Mouse (Mus musculus) brain, embryonic 14.5 days (tissue): ENCODE results near the gene Usf1.

Experiments used
- CTCF ChIP-seq: fragments of 200-500 bp; IDR thresholded peaks from 2 replicates; pipeline ENCODE4 v1.5.1; 2012; ENCODE audit warnings: inconsistent platforms, mild to moderate bottlenecking, moderate library complexity, borderline replicate concordance; ENCODE audit not compliant: insufficient read depth, insufficient read length; ENCODE audit errors: extremely low read depth
- POLR2A ChIP-seq: fragments of 200-500 bp; IDR thresholded peaks from 2 replicates; pipeline ENCODE4 v1.6.1; 2012; ENCODE audit warnings: mild to moderate bottlenecking, inconsistent platforms, borderline replicate concordance; ENCODE audit not compliant: poor library complexity, insufficient read depth, insufficient read length, severe bottlenecking; ENCODE audit errors: extremely low read depth

DNA sequence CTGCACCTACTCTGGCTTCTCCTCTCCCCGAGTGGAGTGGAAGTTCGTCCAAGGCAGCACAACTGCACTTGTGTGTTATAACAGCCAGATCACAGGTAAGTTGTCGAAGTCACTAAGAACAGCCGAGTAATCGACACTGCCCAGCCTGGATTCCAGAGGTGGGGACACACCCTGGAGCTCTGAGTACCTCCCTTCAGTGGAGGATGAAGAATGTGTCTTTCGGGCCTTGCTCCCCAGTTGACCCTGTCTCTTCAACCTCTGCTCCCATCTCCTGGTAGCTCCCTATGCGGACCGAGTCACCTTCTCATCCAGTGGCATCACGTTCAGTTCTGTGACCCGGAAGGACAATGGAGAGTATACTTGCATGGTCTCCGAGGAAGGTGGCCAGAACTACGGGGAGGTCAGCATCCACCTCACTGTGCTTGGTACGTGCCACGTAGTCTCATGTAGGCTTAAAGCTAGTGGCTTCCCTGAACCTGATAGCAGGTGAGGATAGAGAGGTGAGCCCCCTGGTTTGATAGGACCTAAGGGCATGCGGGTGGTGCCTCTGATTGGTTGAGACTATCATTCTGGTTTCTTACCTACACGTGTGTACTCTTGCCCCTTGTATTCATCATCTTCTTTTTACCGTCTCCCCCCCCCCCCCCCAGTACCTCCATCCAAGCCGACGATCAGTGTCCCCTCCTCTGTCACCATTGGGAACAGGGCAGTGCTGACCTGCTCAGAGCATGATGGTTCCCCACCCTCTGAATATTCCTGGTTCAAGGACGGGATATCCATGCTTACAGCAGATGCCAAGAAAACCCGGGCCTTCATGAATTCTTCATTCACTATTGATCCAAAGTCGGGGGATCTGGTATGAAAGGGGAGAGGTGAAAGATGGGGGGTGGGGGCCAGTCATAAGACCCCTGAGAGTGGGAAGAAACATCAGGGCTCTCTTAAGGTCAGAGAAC lies 49.7 kb downstream of the Usf1 start:
- TF ChIP-seq CTCF (no peak), POLR2A (no peak)
